Mouse (Mus musculus): ENCODE measurements around the gene Ninl.

- no peak for TF ChIP-seq CTCF (IDR thresholded peaks at IDR 0.05; ENCODE audit: borderline replicate concordance, control insufficient read depth, extremely low read depth, insufficient read depth, low read length, poor library complexity)
- no peak for TF ChIP-seq POLR2A (IDR thresholded peaks at IDR 0.05; ENCODE audit: control insufficient read depth, extremely low read depth, insufficient read depth, low read length, poor library complexity)
Measured at GRCm38 (mm10) chr2:151006281-151006945, 32.8 kb downstream of the Ninl start.
